Mouse (Mus musculus): ENCODE results near the gene Casp1. TPM values are rescaled to one million over a fixed set of nuclear protein-coding genes. Genes with fewer than 3 reads are reported as not detected.

Casp1 gene
- total and polyA plus RNA-seq, 3 experiments: not detected

DNA sequence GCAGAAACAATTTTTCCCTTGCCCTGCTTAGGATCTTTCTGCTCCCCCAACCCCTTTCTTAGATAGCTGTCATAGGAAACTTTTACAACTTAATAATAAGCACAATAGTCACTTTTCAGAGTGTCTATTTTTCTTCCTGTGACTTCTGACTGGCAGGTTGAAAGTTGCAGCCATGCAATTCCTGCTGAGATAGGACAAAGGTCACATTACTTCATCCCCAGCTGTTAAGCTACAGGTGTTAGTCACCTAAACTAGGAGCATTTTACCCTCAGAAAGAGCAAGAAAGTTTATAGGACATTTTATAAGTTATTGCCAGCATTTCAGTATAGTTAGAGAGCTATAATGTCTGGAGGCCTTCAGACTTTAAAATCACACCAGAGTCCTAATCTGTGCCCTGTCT lies 11.7 kb upstream of the Casp1 start:
- ATAC-seq (ENCODE audit: extremely low read depth, insufficient number of reproducible peaks, low FRiP score, poor library complexity, severe bottlenecking): no peak
- no peaks in the 10 kb centered on the region for H3K27me3 ChIP-seq (ENCODE audit: insufficient read depth, low read length)
- H3K9me3 ChIP-seq (replicated peaks): 0 out of 2 replicates have a peak, but pooled peaks cover 2% of the 10 kb centered on the region
- no peak overlapping the region for H3K4me3 ChIP-seq (ENCODE audit: low read depth, low read length)
- no peaks in the 10 kb centered on the region for H3K36me3 ChIP-seq (replicated peaks)
- H3K4me1 ChIP-seq (ENCODE audit: insufficient read depth, low read depth, low read length): no peaks in the 10 kb centered on the region
- DNase-seq (ENCODE audit: low spot score): no peak
- TF ChIP-seq POLR2AphosphoS5 (IDR thresholded peaks at IDR 0.05; ENCODE audit: insufficient replicate concordance, low read depth, low read length): no peak
- no peak for TF ChIP-seq CTCF (IDR thresholded peaks at IDR 0.05; ENCODE audit: low read depth, low read length)
- TF ChIP-seq GATA1 (IDR thresholded peaks at IDR 0.05; ENCODE audit: borderline replicate concordance, low read length): no peak
- TF ChIP-seq GATA2 (IDR thresholded peaks at IDR 0.05; ENCODE audit: borderline replicate concordance, low read depth, low read length): no peak
- no peak for TF ChIP-seq TAL1 (conservative IDR thresholded peaks at IDR 0.05; ENCODE audit: low read depth, low read length)

DNA sequence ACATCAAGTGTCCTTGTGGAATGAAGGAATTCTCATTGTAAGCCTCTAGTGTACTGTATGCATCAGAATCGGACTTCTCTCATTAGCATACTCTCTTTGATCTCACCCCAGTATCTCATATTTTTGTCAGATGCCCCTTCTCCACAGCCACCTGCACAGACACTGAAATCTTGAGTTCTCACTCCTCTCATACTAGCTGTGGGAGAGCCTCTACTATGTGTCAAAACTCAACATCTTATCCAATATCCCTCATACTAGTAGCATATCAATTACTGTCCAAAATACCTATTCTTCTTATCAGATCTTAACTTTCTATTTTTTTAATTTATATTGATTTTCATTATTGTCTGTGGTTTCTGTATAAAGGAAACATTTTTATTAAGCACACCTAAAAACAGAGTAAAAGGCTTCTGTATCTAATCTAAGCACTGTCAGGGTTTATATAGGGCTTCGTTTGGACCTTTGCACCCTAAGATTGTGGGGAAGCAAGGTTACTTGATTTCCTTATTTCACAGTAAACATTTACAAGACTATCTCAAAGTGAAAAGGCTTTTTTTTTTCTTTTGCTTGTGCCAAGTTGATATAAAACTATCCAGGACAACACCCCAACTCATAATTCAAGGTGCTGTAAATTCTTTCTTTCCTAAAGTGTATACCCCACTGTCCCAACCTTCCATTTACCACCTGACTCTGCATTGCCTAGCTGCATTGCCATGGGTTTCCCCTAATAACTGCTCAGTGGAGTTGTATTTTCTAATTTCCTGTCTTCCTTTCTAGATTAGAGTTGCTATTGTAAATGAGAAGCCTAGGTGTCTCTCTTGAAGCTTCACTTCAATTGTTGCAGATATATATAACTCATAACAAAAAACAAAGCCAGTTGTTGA lies 1.7 kb upstream of the Casp1 start:
- DNase-seq (ENCODE audit: low spot score) (no peak), ATAC-seq (ENCODE audit: extremely low read depth, insufficient number of reproducible peaks, low FRiP score, poor library complexity, severe bottlenecking) (no peak)
- no peak for TF ChIP-seq POLR2AphosphoS5 (IDR thresholded peaks at IDR 0.05; ENCODE audit: insufficient replicate concordance, low read depth, low read length)
- TF ChIP-seq GATA1 (IDR thresholded peaks at IDR 0.05; ENCODE audit: borderline replicate concordance, low read length): no peak
- no peak for TF ChIP-seq GATA2 (IDR thresholded peaks at IDR 0.05; ENCODE audit: borderline replicate concordance, low read depth, low read length)
- no peak for TF ChIP-seq CTCF (IDR thresholded peaks at IDR 0.05; ENCODE audit: low read depth, low read length)
- no peak for TF ChIP-seq TAL1 (conservative IDR thresholded peaks at IDR 0.05; ENCODE audit: low read depth, low read length)

DNA sequence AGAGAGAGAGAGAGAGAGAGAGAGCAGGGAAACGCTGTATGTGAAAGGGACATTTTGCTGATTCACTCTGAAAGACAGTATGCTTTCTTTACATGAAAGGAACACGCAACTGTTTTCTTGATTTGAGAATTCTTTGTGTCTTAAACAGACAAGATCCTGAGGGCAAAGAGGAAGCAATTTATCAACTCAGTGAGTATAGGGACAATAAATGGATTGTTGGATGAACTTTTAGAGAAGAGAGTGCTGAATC lies 740 bp downstream of the Casp1 start:
- no peak overlapping the region for H3K4me3 ChIP-seq (ENCODE audit: low read depth, low read length)
- H3K36me3 ChIP-seq (replicated peaks): no peaks in the 10 kb centered on the region
- no peaks in the 10 kb centered on the region for H3K27me3 ChIP-seq (ENCODE audit: insufficient read depth, low read length)
- no peaks in the 10 kb centered on the region for H3K4me1 ChIP-seq (ENCODE audit: insufficient read depth, low read depth, low read length)
- DNase-seq (ENCODE audit: low spot score): no peak
- ATAC-seq (ENCODE audit: extremely low read depth, insufficient number of reproducible peaks, low FRiP score, poor library complexity, severe bottlenecking): no peak
- no peak for TF ChIP-seq TAL1 (conservative IDR thresholded peaks at IDR 0.05; ENCODE audit: low read depth, low read length)
- TF ChIP-seq POLR2AphosphoS5 (IDR thresholded peaks at IDR 0.05; ENCODE audit: insufficient replicate concordance, low read depth, low read length): no peak
- no peak for TF ChIP-seq GATA1 (IDR thresholded peaks at IDR 0.05; ENCODE audit: borderline replicate concordance, low read length)
- no peak for TF ChIP-seq CTCF (IDR thresholded peaks at IDR 0.05; ENCODE audit: low read depth, low read length)
- no peak for TF ChIP-seq GATA2 (IDR thresholded peaks at IDR 0.05; ENCODE audit: borderline replicate concordance, low read depth, low read length)
- H3K9me3 ChIP-seq (replicated peaks): no peaks in the 10 kb centered on the region

More for the DNA sequence above, 1.7 kb upstream of the Casp1 start:
- Histone ChIP-seq H3K4me3 (ENCODE audit: low read depth, low read length) (no peak overlapping the region), H3K9me3 (replicated peaks) (no peaks in the 10 kb centered on the region), H3K27me3 (ENCODE audit: insufficient read depth, low read length) (no peaks in the 10 kb centered on the region), H3K4me1 (ENCODE audit: insufficient read depth, low read depth, low read length) (no peaks in the 10 kb centered on the region), H3K36me3 (replicated peaks) (no peaks in the 10 kb centered on the region)

DNA sequence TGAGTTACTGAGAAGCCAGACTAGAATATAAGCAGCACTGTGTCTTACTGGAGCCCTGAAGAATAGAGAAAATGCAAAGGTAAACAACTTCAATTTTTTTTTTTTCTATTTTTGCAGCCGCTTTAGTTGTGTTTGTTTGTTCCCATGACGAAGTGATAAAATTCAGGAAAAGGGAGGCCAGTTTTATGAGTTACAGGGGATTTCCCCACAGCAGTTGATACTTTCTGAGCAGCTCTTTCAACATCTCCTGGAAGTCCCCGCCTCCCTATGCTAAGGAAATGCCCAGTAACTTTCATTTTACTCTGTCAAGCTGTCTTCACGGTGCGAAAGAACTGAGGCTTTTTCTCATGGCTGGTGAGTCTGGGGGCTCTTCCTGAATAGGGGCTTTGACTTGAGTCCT lies 10.2 kb downstream of the Casp1 start, which contains the start of gene Casp4:
Casp4 (plus strand) TSS at position 268 of the 400 bp plus-strand sequence.
- no peak for TF ChIP-seq TAL1 (conservative IDR thresholded peaks at IDR 0.05; ENCODE audit: low read depth, low read length)
- no peak for TF ChIP-seq GATA1 (IDR thresholded peaks at IDR 0.05; ENCODE audit: borderline replicate concordance, low read length)
- TF ChIP-seq POLR2AphosphoS5 (IDR thresholded peaks at IDR 0.05; ENCODE audit: insufficient replicate concordance, low read depth, low read length): no peak
- TF ChIP-seq CTCF (IDR thresholded peaks at IDR 0.05; ENCODE audit: low read depth, low read length): no peak
- no peak for TF ChIP-seq GATA2 (IDR thresholded peaks at IDR 0.05; ENCODE audit: borderline replicate concordance, low read depth, low read length)
- H3K4me3 ChIP-seq (ENCODE audit: low read depth, low read length): no peak within 1 kb of the TSS
- H3K36me3 ChIP-seq (replicated peaks): no peaks in the 10 kb centered on the region
- no peaks in the 10 kb centered on the region for H3K9me3 ChIP-seq (replicated peaks)
- DNase-seq (ENCODE audit: low spot score): no peak
- H3K4me1 ChIP-seq (ENCODE audit: insufficient read depth, low read depth, low read length): no peaks in the 10 kb centered on the region
- H3K27me3 ChIP-seq (ENCODE audit: insufficient read depth, low read length): no peaks in the 10 kb centered on the region
- ATAC-seq (ENCODE audit: extremely low read depth, insufficient number of reproducible peaks, low FRiP score, poor library complexity, severe bottlenecking): no peak

DNA sequence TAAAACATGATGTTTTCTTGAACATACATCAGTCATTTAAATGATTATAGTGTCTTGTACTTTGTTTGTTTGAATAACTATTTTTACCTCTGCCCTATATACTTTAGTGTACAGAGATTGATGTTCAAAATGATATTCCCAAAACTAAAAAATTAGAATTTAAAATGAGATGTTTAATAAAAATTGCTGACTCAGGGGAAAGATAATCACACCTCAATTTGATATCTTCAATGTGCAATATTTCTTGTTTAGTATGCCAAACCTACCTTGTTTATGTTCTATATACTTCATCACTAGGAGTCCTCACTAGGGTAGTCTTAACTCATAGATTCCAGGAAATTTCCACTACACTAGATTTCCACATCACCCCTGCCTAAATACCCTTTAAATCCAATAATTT lies 11.8 kb downstream of the Casp1 start:
- Histone ChIP-seq H3K4me1 (ENCODE audit: insufficient read depth, low read depth, low read length) (no peaks in the 10 kb centered on the region), H3K4me3 (ENCODE audit: low read depth, low read length) (no peak overlapping the region), H3K27me3 (ENCODE audit: insufficient read depth, low read length) (no peaks in the 10 kb centered on the region), H3K36me3 (replicated peaks) (no peaks in the 10 kb centered on the region), H3K9me3 (replicated peaks) (no peaks in the 10 kb centered on the region)
- DNase-seq (ENCODE audit: low spot score): no peak
- TF ChIP-seq GATA1 (IDR thresholded peaks at IDR 0.05; ENCODE audit: borderline replicate concordance, low read length) (no peak), TAL1 (conservative IDR thresholded peaks at IDR 0.05; ENCODE audit: low read depth, low read length) (no peak), CTCF (IDR thresholded peaks at IDR 0.05; ENCODE audit: low read depth, low read length) (no peak), POLR2AphosphoS5 (IDR thresholded peaks at IDR 0.05; ENCODE audit: insufficient replicate concordance, low read depth, low read length) (no peak), GATA2 (IDR thresholded peaks at IDR 0.05; ENCODE audit: borderline replicate concordance, low read depth, low read length) (no peak)
- no peak for ATAC-seq (ENCODE audit: extremely low read depth, insufficient number of reproducible peaks, low FRiP score, poor library complexity, severe bottlenecking)

DNA sequence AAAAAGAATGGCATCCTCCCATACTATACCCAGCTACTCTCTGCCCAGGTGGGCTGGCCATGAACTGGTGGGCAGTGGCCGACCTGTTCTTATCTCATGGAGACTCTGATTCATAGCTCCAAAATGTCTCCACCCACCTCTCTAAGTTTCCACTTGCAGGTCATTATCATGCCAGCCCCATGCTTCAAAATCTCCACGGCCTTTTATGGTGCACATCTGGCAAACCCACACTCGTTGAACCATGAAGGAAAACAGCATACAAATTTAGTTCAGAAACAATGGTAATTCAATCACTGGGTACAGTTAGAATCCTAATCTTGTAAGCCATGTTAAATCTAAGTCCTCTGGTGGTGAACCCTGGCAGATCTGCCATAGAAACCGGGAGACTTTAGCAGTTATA lies 13.1 kb downstream of the Casp1 start:
- no peak for TF ChIP-seq TAL1 (conservative IDR thresholded peaks at IDR 0.05; ENCODE audit: low read depth, low read length)
- no peak for TF ChIP-seq CTCF (IDR thresholded peaks at IDR 0.05; ENCODE audit: low read depth, low read length)
- no peak for TF ChIP-seq GATA1 (IDR thresholded peaks at IDR 0.05; ENCODE audit: borderline replicate concordance, low read length)
- no peak for TF ChIP-seq POLR2AphosphoS5 (IDR thresholded peaks at IDR 0.05; ENCODE audit: insufficient replicate concordance, low read depth, low read length)
- TF ChIP-seq GATA2 (IDR thresholded peaks at IDR 0.05; ENCODE audit: borderline replicate concordance, low read depth, low read length): no peak
- no peaks in the 10 kb centered on the region for H3K27me3 ChIP-seq (ENCODE audit: insufficient read depth, low read length)
- H3K9me3 ChIP-seq (replicated peaks): no peaks in the 10 kb centered on the region
- H3K36me3 ChIP-seq (replicated peaks): no peaks in the 10 kb centered on the region
- H3K4me1 ChIP-seq (ENCODE audit: insufficient read depth, low read depth, low read length): no peaks in the 10 kb centered on the region
- ATAC-seq (ENCODE audit: extremely low read depth, insufficient number of reproducible peaks, low FRiP score, poor library complexity, severe bottlenecking): no peak
- no peak overlapping the region for H3K4me3 ChIP-seq (ENCODE audit: low read depth, low read length)
- DNase-seq (ENCODE audit: low spot score): no peak

Measured in G1E (cell line).